Mouse (Mus musculus) ES-CJ7 (cell line): ENCODE data around the gene Cblb.
A peak's percentile ranks its signal among the peaks of the same experiment; 100 is the strongest.

ENCODE experiments used
- DNase-seq: peaks from one replicate; pipeline ENCODE4 v3.0.0; 2011; ENCODE audit warnings: low read depth, low spot score

The Cblb gene

GRCm38 (mm10) chr16:52194040-52194439 is 163.0 kb downstream of the Cblb start:
- DNase-seq: no peak

- DNase-seq: no peak
These were observed 163.8 kb downstream of the Cblb start for GRCm38 (mm10) chr16:52194866-52195265.

- no peak for DNase-seq
These were observed 169.1 kb downstream of the Cblb start for GRCm38 (mm10) chr16:52200107-52200506.

- DNase-seq: no peak
These were observed 180.0 kb downstream of the Cblb start for GRCm38 (mm10) chr16:52210844-52211606.

DNA sequence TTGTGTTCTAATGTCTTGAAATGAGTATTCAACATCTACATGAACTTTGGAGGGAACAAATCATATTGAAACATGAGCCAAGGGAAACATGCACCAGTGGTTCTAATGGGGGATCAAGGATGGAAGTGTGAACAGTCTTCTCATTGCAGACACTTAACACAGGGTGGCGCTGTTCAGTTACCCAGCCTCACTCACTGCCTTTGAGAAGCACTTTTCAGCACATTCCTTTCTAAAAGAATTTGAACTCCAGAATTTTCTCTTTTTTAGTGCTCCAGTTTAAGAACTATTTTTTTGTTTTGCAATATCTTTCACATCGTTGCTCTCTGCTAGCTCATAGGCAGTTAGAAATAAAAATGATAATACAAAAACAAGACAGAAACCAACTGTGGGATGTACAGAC is 188.0 kb downstream of the Cblb start:
- DNase-seq: peak; percentile 46

- no peak for DNase-seq
These were observed 191.9 kb downstream of the Cblb start for GRCm38 (mm10) chr16:52222896-52223295.

GRCm38 (mm10) chr16:52229446-52229845 is 198.4 kb downstream of the Cblb start:
- no peak for DNase-seq

DNA sequence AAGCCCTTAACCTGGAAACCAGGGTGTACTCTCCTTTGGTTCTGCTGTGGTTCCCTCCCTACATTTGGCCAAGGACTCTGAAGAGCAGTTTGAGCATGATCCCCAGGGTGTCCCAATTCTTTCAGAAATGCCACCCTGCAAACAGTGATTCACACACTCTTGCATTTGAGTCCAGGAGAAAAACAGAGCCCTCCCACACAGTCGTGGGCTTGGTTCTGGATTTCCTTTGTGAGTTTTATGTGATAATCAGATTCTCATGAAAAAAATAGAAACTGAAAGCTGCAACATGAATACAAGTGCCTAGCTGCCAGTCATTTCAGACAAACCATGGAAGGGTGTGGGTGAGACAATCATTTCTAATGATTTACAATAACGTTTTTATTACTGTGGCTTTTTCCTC is 198.9 kb downstream of the Cblb start:
- DNase-seq: no peak

- DNase-seq: no peak
These were observed 211.1 kb downstream of the Cblb start for GRCm38 (mm10) chr16:52242144-52242543.

- peak; percentile 6 for DNase-seq
These were observed 212.5 kb downstream of the Cblb start for GRCm38 (mm10) chr16:52243421-52243973.

DNA sequence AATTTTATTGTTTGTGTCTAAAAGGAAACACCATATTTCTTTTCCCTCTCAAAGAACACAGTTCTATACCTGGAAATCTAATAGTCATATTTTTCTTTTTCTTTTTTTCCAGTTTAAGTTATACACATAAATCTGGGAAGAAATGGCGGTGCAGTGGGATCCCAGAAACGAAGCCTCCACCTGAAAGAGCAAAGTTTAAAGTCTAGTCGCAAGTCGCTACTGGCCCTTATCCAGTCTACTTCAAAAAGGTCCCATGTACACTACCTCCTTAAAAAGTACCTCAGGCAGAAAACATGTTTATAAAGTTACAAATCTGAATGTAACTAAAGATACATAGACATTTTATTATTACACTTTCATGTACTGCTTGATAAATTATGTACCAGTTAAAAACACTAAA is 219.2 kb downstream of the Cblb start:
- no peak for DNase-seq

DNA sequence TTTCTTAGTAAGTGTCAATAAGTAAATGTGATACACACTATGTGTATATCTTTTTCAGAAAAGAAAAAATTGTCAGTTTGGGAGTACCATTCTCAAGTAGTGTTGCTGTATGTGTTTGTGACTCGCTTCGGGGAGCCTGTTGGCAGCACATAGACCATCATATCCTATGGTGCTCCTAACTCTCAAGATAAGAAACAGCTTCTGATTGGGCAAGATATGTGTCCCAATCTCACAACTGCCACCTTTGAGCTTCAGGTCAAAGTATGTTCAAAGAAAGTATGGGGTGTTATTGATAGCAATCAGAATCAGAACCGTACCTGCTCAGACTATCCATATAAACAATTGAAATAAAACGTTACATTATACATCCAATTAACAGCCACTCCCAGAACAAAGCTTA is 219.9 kb downstream of the Cblb start:
- DNase-seq: no peak
